Mouse (Mus musculus) hindbrain, embryonic 16.5 days (tissue): Measurements from ENCODE around the gene Ttyh1. TPM values are rescaled to one million over a fixed set of nuclear protein-coding genes. Genes with fewer than 3 reads are reported as not detected.
"Not testable (repeated sequence)": the region's sequence is repeated elsewhere in the genome, so short reads cannot be mapped to it uniquely, and the experiment has no call there.

ENCODE experiments used
- ATAC-seq: fragments of 200-750 bp; cut with Nextera tagmentation; 2 replicates; pipeline ENCODE4 v1.8.0; 2017; ENCODE audit warnings: moderate TSS enrichment, moderate library complexity
- H3K27ac ChIP-seq: fragments of 300-500 bp; sonication (generic); 2 replicates; pipeline ENCODE4 v1.5.1; 2014; ENCODE audit warnings: low read depth, mild to moderate bottlenecking, control low read depth, low read length, moderate library complexity
- H3K27me3 ChIP-seq: fragments of 300-500 bp; sonication (generic); replicated peaks from 2 replicates; pipeline ENCODE4 v1.6.1; 2014; ENCODE audit warnings: low read length; ENCODE audit not compliant: control insufficient read depth, insufficient read depth
- H3K36me3 ChIP-seq: fragments of 300-500 bp; sonication (generic); 2 replicates; pipeline ENCODE4 v1.6.1; 2014; ENCODE audit warnings: mild to moderate bottlenecking, low read length, moderate library complexity, mixed read lengths; ENCODE audit not compliant: control insufficient read depth, insufficient read depth
- H3K4me1 ChIP-seq: fragments of 300-500 bp; sonication (generic); 2 replicates; pipeline ENCODE4 v1.6.1; 2014; ENCODE audit warnings: low read depth, low read length; ENCODE audit not compliant: control insufficient read depth, insufficient read depth
- H3K4me2 ChIP-seq: fragments of 300-500 bp; sonication (generic); 2 replicates; pipeline ENCODE4 v1.6.1; 2014; ENCODE audit warnings: mild to moderate bottlenecking, low read length, control low read depth, moderate library complexity
- H3K4me3 ChIP-seq: fragments of 300-500 bp; sonication (generic); 2 replicates; pipeline ENCODE4 v1.5.1; 2014; ENCODE audit warnings: mild to moderate bottlenecking, low read length, control low read depth, moderate library complexity
- H3K9ac ChIP-seq: fragments of 300-500 bp; sonication (generic); 2 replicates; pipeline ENCODE4 v1.6.1; 2014; ENCODE audit warnings: low read depth, mild to moderate bottlenecking, control low read depth, low read length, moderate library complexity
- H3K9me3 ChIP-seq: fragments of 300-500 bp; sonication (generic); 2 replicates; pipeline ENCODE4 v1.6.1; 2014; ENCODE audit warnings: mild to moderate bottlenecking, low read length, moderate library complexity; ENCODE audit not compliant: control insufficient read depth
- WGBS: fragments of 180-500 bp; shearing (Covaris S2); extraction: QIAGEN DNeasy Blood & Tissue Kit; methylation state at CpG from one replicate; pipeline ENCODE4 v1.1.7; 2014; 5-methylcytosine and 5-hydroxymethylcytosine counted together
- polyA plus RNA-seq: library from polyadenylated mRNA; unstranded; fragments of >200 nt; fragmentation: Nextera tagmentation; extraction: Ambion mirVana; gene quantifications from 2 replicates; pipeline ENCODE4 v1.2.1, GENCODE M21; 2015

Ttyh1 gene
- polyA plus RNA-seq, 1 experiment from 2014 or later: 239 TPM

GRCm38 (mm10) chr7:4150059-4150541 is 30.9 kb downstream of the Ttyh1 start, which contains the start of gene Leng9:
Gene Leng9, minus strand, starts transcription at chr7:4150374.
- ATAC-seq: peak; percentile 12
- Histone ChIP-seq H3K4me3 (peak within 1 kb of the TSS; percentile 81), H3K27ac (peak within 1 kb of the TSS; percentile 94), H3K4me2 (peak within 1 kb of the TSS; percentile 96), H3K9me3 (no peaks in the 10 kb centered on the region), H3K4me1 (peaks cover 25% of the 10 kb centered on the region), H3K27me3 (peaks cover 5% of the 10 kb centered on the region), H3K9ac (peak within 1 kb of the TSS; percentile 93), H3K36me3 (peaks cover 27% of the 10 kb centered on the region)
- WGBS: 2% methylated on average over 14 of the region's 14 CpGs

GRCm38 (mm10) chr7:4150811-4151221 is 31.6 kb downstream of the Ttyh1 start:
- H3K9me3 ChIP-seq: no peaks in the 10 kb centered on the region
- H3K4me2 ChIP-seq: peak overlapping the region; percentile 96
- ATAC-seq: peak; percentile 35
- H3K27me3 ChIP-seq: peaks cover 5% of the 10 kb centered on the region
- peaks cover 25% of the 10 kb centered on the region for H3K4me1 ChIP-seq
- H3K27ac ChIP-seq: no peak overlapping the region
- H3K36me3 ChIP-seq: peaks cover 20% of the 10 kb centered on the region
- peak overlapping the region; percentile 81 for H3K4me3 ChIP-seq
- WGBS: 3% methylated on average over 14 of the region's 14 CpGs
- H3K9ac ChIP-seq: peak overlapping the region; percentile 57

- H3K9ac ChIP-seq: peak overlapping the region; percentile 57
- H3K4me2 ChIP-seq: peak overlapping the region; percentile 96
- no peak overlapping the region for H3K27ac ChIP-seq
- H3K36me3 ChIP-seq: peaks cover 15% of the 10 kb centered on the region
- H3K9me3 ChIP-seq: no peaks in the 10 kb centered on the region
- H3K4me1 ChIP-seq: peaks cover 25% of the 10 kb centered on the region
- ATAC-seq: peak; percentile 19
- H3K27me3 ChIP-seq: peaks cover 5% of the 10 kb centered on the region
- H3K4me3 ChIP-seq: peak overlapping the region; percentile 81
- 9% methylated on average over 22 of the region's 22 CpGs for WGBS
Observed at GRCm38 (mm10) chr7:4151241-4151640, 32.0 kb downstream of the Ttyh1 start.

- Histone ChIP-seq H3K27ac (no peak overlapping the region), H3K9ac (no peak overlapping the region), H3K4me3 (no peak overlapping the region), H3K4me2 (no peak overlapping the region), H3K9me3 (no peaks in the 10 kb centered on the region), H3K36me3 (no peaks in the 10 kb centered on the region), H3K4me1 (peaks cover 14% of the 10 kb centered on the region), H3K27me3 (peaks cover 5% of the 10 kb centered on the region)
- 74% methylated on average over 5 of the region's 5 CpGs for WGBS
- no peak for ATAC-seq
Observed at GRCm38 (mm10) chr7:4154356-4154755, 35.1 kb downstream of the Ttyh1 start.

GRCm38 (mm10) chr7:4154976-4155375 is 35.8 kb downstream of the Ttyh1 start:
- 16% methylated on average over 4 of the region's 4 CpGs for WGBS

GRCm38 (mm10) chr7:4161596-4161995 is 42.4 kb downstream of the Ttyh1 start:
- not testable (repeated sequence) for H3K27ac ChIP-seq, ATAC-seq, H3K4me3 ChIP-seq, H3K27me3 ChIP-seq, H3K9ac ChIP-seq, H3K36me3 ChIP-seq, H3K9me3 ChIP-seq, H3K4me2 ChIP-seq, H3K4me1 ChIP-seq
- 96% methylated on average over 4 of the region's 4 CpGs for WGBS

More at GRCm38 (mm10) chr7:4154976-4155375, 35.8 kb downstream of the Ttyh1 start:
- Histone ChIP-seq H3K4me2 (no peak overlapping the region), H3K9ac (no peak overlapping the region), H3K4me3 (no peak overlapping the region), H3K4me1 (peaks cover 12% of the 10 kb centered on the region), H3K9me3 (no peaks in the 10 kb centered on the region), H3K27ac (no peak overlapping the region), H3K27me3 (peaks cover 5% of the 10 kb centered on the region), H3K36me3 (no peaks in the 10 kb centered on the region)
- ATAC-seq: no peak

GRCm38 (mm10) chr7:4163571-4164072 is 44.4 kb downstream of the Ttyh1 start:
- no peaks in the 10 kb centered on the region for H3K27me3 ChIP-seq
- peak overlapping the region; percentile 41; the same call in 1 of the 2 replicates for H3K9ac ChIP-seq
- no peaks in the 10 kb centered on the region for H3K36me3 ChIP-seq
- peak overlapping the region; percentile 38 for H3K4me3 ChIP-seq
- 0 out of 2 replicates have a peak, but pooled peaks have one; percentile 55 for ATAC-seq
- peaks cover 3% of the 10 kb centered on the region; the same call in 1 of the 2 replicates for H3K4me1 ChIP-seq
- H3K9me3 ChIP-seq: no peaks in the 10 kb centered on the region
- H3K27ac ChIP-seq: no peak overlapping the region
- 4% methylated on average over 9 of the region's 11 CpGs for WGBS
- peak overlapping the region; percentile 58 for H3K4me2 ChIP-seq

GRCm38 (mm10) chr7:4164090-4164910 is 45.1 kb downstream of the Ttyh1 start, which contains the start of gene Cdc42ep5:
Gene Cdc42ep5, minus strand, starts transcription at chr7:4164860.
- 2% methylated on average over 19 of the region's 20 CpGs for WGBS
- no peak within 1 kb of the TSS for H3K27ac ChIP-seq

GRCm38 (mm10) chr7:4165286-4165685 is 46.1 kb downstream of the Ttyh1 start:
- Histone ChIP-seq H3K4me3 (no peak overlapping the region), H3K4me1 (peaks cover 3% of the 10 kb centered on the region; the same call in 1 of the 2 replicates), H3K9me3 (no peaks in the 10 kb centered on the region), H3K9ac (0 out of 2 replicates have a peak overlapping the region, but pooled peaks have one; percentile 8), H3K36me3 (no peaks in the 10 kb centered on the region), H3K27ac (no peak overlapping the region), H3K4me2 (peak overlapping the region; percentile 58), H3K27me3 (no peaks in the 10 kb centered on the region)
- 29% methylated on average over 3 of the region's 3 CpGs for WGBS
- 0 out of 2 replicates have a peak, but pooled peaks have one; percentile 3 for ATAC-seq

More at GRCm38 (mm10) chr7:4164090-4164910, 45.1 kb downstream of the Ttyh1 start, which contains the start of gene Cdc42ep5:
- peak; percentile 69 for ATAC-seq
- H3K27me3 ChIP-seq: no peaks in the 10 kb centered on the region
- peak within 1 kb of the TSS; percentile 58 for H3K4me2 ChIP-seq
- H3K36me3 ChIP-seq: no peaks in the 10 kb centered on the region
- H3K9me3 ChIP-seq: no peaks in the 10 kb centered on the region
- H3K9ac ChIP-seq: peak within 1 kb of the TSS; percentile 41
- peak within 1 kb of the TSS; percentile 38 for H3K4me3 ChIP-seq
- peaks cover 3% of the 10 kb centered on the region; the same call in 1 of the 2 replicates for H3K4me1 ChIP-seq
